Mouse (Mus musculus) megakaryocyte, embryonic 14.5 days (primary cell): ENCODE data around the gene Ccdc62. TPM values are rescaled to one million over a fixed set of nuclear protein-coding genes. Genes with fewer than 3 reads are reported as not detected.

ENCODE experiments used
- H3K27me3 ChIP-seq: replicated peaks from 2 replicates; pipeline ENCODE3; 2012; ENCODE audit warnings: inconsistent platforms
- H3K36me3 ChIP-seq: replicated peaks from 2 replicates; pipeline ENCODE3; 2012; ENCODE audit warnings: low read length, inconsistent platforms, mixed read lengths
- H3K4me1 ChIP-seq: 2 replicates; pipeline ENCODE4 v1.6.1; 2012; ENCODE audit warnings: inconsistent platforms
- H3K4me3 ChIP-seq: replicated peaks from 2 replicates; pipeline ENCODE3; 2012; ENCODE audit warnings: moderate library complexity, mild to moderate bottlenecking, inconsistent platforms
- H3K9me3 ChIP-seq: 2 replicates; pipeline ENCODE4 v1.6.1; 2012; ENCODE audit warnings: inconsistent platforms
- FLI1 ChIP-seq: IDR thresholded peaks from 2 replicates; pipeline ENCODE4 v1.6.1; 2012; ENCODE audit warnings: low read length, inconsistent platforms, mixed read lengths
- GATA1 ChIP-seq: IDR thresholded peaks from 3 replicates; pipeline ENCODE4 v1.6.1; 2012; ENCODE audit warnings: mixed read lengths, low read length, inconsistent platforms, borderline replicate concordance
- polyA plus RNA-seq: library from polyadenylated mRNA; stranded (reverse); fragments of >175 nt; gene quantifications from 2 replicates; pipeline ENCODE4 v1.2.3, GENCODE M21; 2012; ENCODE audit warnings: low replicate concordance; ENCODE audit not compliant: insufficient read depth

Ccdc62 gene
- polyA plus RNA-seq, 1 experiment, result 2.1 TPM

- peaks cover 35% of the 10 kb centered on the region for H3K36me3 ChIP-seq
These were observed 66.2 kb downstream of the Ccdc62 start for GRCm38 (mm10) chr5:123996695-123997094.

GRCm38 (mm10) chr5:123997211-123997751 is 66.8 kb downstream of the Ccdc62 start:
- H3K4me3 ChIP-seq, result no peak overlapping the region
- TF ChIP-seq FLI1 (no peak), GATA1 (no peak)
- H3K4me1 ChIP-seq, result peaks cover 34% of the 10 kb centered on the region
- H3K36me3 ChIP-seq, result peaks cover 38% of the 10 kb centered on the region
- H3K27me3 ChIP-seq, result peaks cover 4% of the 10 kb centered on the region
- H3K9me3 ChIP-seq, result no peaks in the 10 kb centered on the region

More at GRCm38 (mm10) chr5:123996695-123997094, 66.2 kb downstream of the Ccdc62 start:
- no peaks in the 10 kb centered on the region for H3K9me3 ChIP-seq
- H3K4me3 ChIP-seq, result no peak overlapping the region
- TF ChIP-seq GATA1 (no peak), FLI1 (no peak)
- peaks cover 4% of the 10 kb centered on the region for H3K27me3 ChIP-seq
- peaks cover 33% of the 10 kb centered on the region for H3K4me1 ChIP-seq

- H3K4me3 ChIP-seq, result no peak overlapping the region
- peaks cover 35% of the 10 kb centered on the region for H3K4me1 ChIP-seq
- H3K9me3 ChIP-seq, result no peaks in the 10 kb centered on the region
- peaks cover 4% of the 10 kb centered on the region for H3K27me3 ChIP-seq
- H3K36me3 ChIP-seq, result peaks cover 44% of the 10 kb centered on the region
- no peak for TF ChIP-seq FLI1
- no peak for TF ChIP-seq GATA1
These were observed 67.3 kb downstream of the Ccdc62 start for GRCm38 (mm10) chr5:123997811-123998210.

GRCm38 (mm10) chr5:123998370-123998769 is 67.9 kb downstream of the Ccdc62 start:
- Histone ChIP-seq H3K9me3 (no peaks in the 10 kb centered on the region), H3K27me3 (peaks cover 4% of the 10 kb centered on the region), H3K4me3 (no peak overlapping the region), H3K36me3 (peaks cover 49% of the 10 kb centered on the region), H3K4me1 (peaks cover 40% of the 10 kb centered on the region)
- TF ChIP-seq GATA1 (no peak), FLI1 (no peak)

- Histone ChIP-seq H3K9me3 (no peaks in the 10 kb centered on the region), H3K36me3 (peaks cover 74% of the 10 kb centered on the region), H3K27me3 (peaks cover 4% of the 10 kb centered on the region), H3K4me1 (peaks cover 61% of the 10 kb centered on the region), H3K4me3 (no peak overlapping the region)
- TF ChIP-seq GATA1 (no peak), FLI1 (no peak)
These were observed 70.3 kb downstream of the Ccdc62 start for GRCm38 (mm10) chr5:124000824-124001223.

GRCm38 (mm10) chr5:124001274-124001673 is 70.8 kb downstream of the Ccdc62 start:
- peaks cover 4% of the 10 kb centered on the region for H3K27me3 ChIP-seq
- TF ChIP-seq FLI1 (no peak), GATA1 (no peak)
- no peak overlapping the region for H3K4me3 ChIP-seq
- peaks cover 66% of the 10 kb centered on the region for H3K4me1 ChIP-seq
- no peaks in the 10 kb centered on the region for H3K9me3 ChIP-seq
- peaks cover 78% of the 10 kb centered on the region for H3K36me3 ChIP-seq

- H3K27me3 ChIP-seq, result no peaks in the 10 kb centered on the region
- H3K36me3 ChIP-seq, result peaks cover 88% of the 10 kb centered on the region
- no peak for TF ChIP-seq GATA1
- no peak for TF ChIP-seq FLI1
- no peaks in the 10 kb centered on the region for H3K9me3 ChIP-seq
- H3K4me1 ChIP-seq, result peaks cover 82% of the 10 kb centered on the region
- H3K4me3 ChIP-seq, result no peak overlapping the region
These were observed 72.4 kb downstream of the Ccdc62 start for GRCm38 (mm10) chr5:124002876-124003275.

- Histone ChIP-seq H3K36me3 (peaks cover 93% of the 10 kb centered on the region), H3K4me1 (peaks cover 87% of the 10 kb centered on the region)
These were observed 72.9 kb downstream of the Ccdc62 start for GRCm38 (mm10) chr5:124003375-124003774.

GRCm38 (mm10) chr5:124004356-124005150 is 74.1 kb downstream of the Ccdc62 start:
- Histone ChIP-seq H3K4me3 (no peak overlapping the region), H3K9me3 (no peaks in the 10 kb centered on the region), H3K36me3 (peaks cover 99% of the 10 kb centered on the region), H3K27me3 (no peaks in the 10 kb centered on the region), H3K4me1 (peaks cover 89% of the 10 kb centered on the region)
- TF ChIP-seq GATA1, result no peak
- TF ChIP-seq FLI1, result no peak

More at GRCm38 (mm10) chr5:124003375-124003774, 72.9 kb downstream of the Ccdc62 start:
- Histone ChIP-seq H3K9me3 (no peaks in the 10 kb centered on the region), H3K27me3 (no peaks in the 10 kb centered on the region), H3K4me3 (no peak overlapping the region)
- no peak for TF ChIP-seq GATA1
- TF ChIP-seq FLI1, result no peak

GRCm38 (mm10) chr5:124005151-124005500 is 74.6 kb downstream of the Ccdc62 start:
- Histone ChIP-seq H3K4me1 (peaks cover 93% of the 10 kb centered on the region), H3K4me3 (no peak overlapping the region), H3K36me3 (peaks cover 99% of the 10 kb centered on the region), H3K27me3 (no peaks in the 10 kb centered on the region), H3K9me3 (no peaks in the 10 kb centered on the region)
- TF ChIP-seq GATA1 (no peak), FLI1 (no peak)
